Mouse (Mus musculus): ENCODE measurements at regions not wholly inside any gene's neighbourhood (a gene's known extent, or its start where the extent isn't known, plus 50 kb on each side); places are given as distances from the start of the nearest gene placed in this dataset.
A peak's percentile ranks its signal among the peaks of the same experiment; 100 is the strongest.
"Not testable (repeated sequence)": the region's sequence is repeated elsewhere in the genome, so short reads cannot be mapped to it uniquely, and the experiment has no call there.

DNA sequence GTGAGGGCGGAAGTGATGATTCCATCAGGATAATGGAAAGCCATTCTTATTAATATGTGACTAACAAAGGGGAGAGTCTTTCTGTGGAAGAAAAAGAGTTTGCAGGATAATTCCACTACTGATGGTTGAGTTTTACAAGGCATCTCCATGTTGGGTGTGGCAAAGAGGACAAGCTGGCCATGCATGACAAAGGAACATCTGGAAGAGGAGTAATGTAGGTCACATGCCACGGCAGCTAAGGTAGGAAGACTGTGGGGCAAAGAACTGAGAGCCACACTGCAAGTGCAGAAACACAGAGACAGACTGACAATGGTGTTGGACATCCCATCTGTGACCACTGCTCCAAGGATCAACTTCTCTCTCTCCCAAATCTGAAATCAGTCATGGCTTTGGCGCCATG lies 196.4 kb upstream of the Gdi2 start:
- ATAC-seq (ENCODE audit: low read depth) (no peak), DNase-seq (ENCODE audit: low spot score) (no peak)
- Histone ChIP-seq H3K4me1 (ENCODE audit: control insufficient read depth, insufficient read depth, low read length) (no peaks in the 10 kb centered on the region), H3K27me3 (replicated peaks; ENCODE audit: control insufficient read depth, insufficient read depth, low read length) (no peaks in the 10 kb centered on the region), H3K4me2 (ENCODE audit: low read depth, low read length) (no peak overlapping the region), H3K27ac (replicated peaks; ENCODE audit: low read depth, low read length) (no peak overlapping the region), H3K4me3 (ENCODE audit: low read depth, low read length) (no peak overlapping the region), H3K9ac (ENCODE audit: low read depth, low read length) (no peak overlapping the region), H3K36me3 (ENCODE audit: control insufficient read depth, insufficient read depth, low read length) (no peaks in the 10 kb centered on the region), H3K9me3 (ENCODE audit: control insufficient read depth, low read length) (peaks cover 23% of the 10 kb centered on the region)
- 79% methylated on average over 3 of the region's 3 CpGs for WGBS

DNA sequence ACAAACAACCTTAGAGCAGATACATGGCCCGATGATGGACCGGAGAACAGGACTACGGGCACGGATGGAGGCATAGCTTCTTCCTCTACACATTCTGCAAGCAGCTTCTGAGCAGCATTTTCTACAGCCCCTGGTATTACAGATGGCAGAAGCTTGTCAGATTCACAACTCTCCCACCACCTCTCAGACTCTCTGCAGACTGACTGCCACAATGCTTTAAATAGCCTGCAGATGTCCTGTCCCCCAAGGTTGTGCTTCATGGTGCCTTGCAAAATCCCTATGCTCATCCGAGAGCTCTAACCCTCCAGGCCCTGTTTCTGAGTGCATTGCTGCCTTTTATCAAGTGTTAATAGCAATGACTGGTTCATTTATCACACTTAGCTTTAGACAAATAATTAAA lies 194.3 kb upstream of the Gdi2 start:
- peaks cover 17% of the 10 kb centered on the region; the same call in 1 of the 2 replicates for H3K9me3 ChIP-seq (ENCODE audit: control insufficient read depth, low read length)
- DNase-seq (ENCODE audit: low spot score), result no peak
- H3K27ac ChIP-seq (replicated peaks; ENCODE audit: low read depth, low read length), result no peak overlapping the region
- no peaks in the 10 kb centered on the region for H3K27me3 ChIP-seq (replicated peaks; ENCODE audit: control insufficient read depth, insufficient read depth, low read length)
- no peak for ATAC-seq (ENCODE audit: low read depth)
- no peaks in the 10 kb centered on the region for H3K36me3 ChIP-seq (ENCODE audit: control insufficient read depth, insufficient read depth, low read length)
- no peak overlapping the region for H3K4me2 ChIP-seq (ENCODE audit: low read depth, low read length)
- no peaks in the 10 kb centered on the region for H3K4me1 ChIP-seq (ENCODE audit: control insufficient read depth, insufficient read depth, low read length)
- WGBS, result 84% methylated on average over 5 of the region's 5 CpGs
- no peak overlapping the region for H3K4me3 ChIP-seq (ENCODE audit: low read depth, low read length)
- H3K9ac ChIP-seq (ENCODE audit: low read depth, low read length), result no peak overlapping the region

DNA sequence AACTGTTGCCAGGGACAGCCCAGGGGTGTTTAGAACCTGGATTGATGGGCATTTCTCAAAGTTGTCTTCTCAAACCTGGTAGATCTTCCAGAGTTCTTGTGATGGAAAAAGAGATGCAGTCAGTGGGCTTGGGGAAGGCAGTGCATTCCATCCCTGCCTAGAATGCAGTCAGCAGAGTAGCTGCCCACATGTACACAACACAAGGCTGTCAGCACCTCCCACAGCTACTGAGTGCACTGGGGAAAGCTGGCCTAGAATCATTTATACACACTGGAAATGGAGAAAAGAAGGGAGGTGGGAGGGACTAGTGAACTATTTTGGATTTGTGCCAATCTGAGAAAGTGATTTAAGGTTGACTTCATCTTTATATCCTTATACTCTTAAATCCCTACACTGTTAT lies 183.0 kb upstream of the Gdi2 start:
- not testable (repeated sequence) for H3K4me1 ChIP-seq (ENCODE audit: control insufficient read depth, insufficient read depth, low read length); H3K4me2 ChIP-seq (ENCODE audit: low read depth, low read length); DNase-seq (ENCODE audit: low spot score); H3K36me3 ChIP-seq (ENCODE audit: control insufficient read depth, insufficient read depth, low read length); H3K4me3 ChIP-seq (ENCODE audit: low read depth, low read length); H3K9me3 ChIP-seq (ENCODE audit: control insufficient read depth, low read length); H3K9ac ChIP-seq (ENCODE audit: low read depth, low read length); ATAC-seq (ENCODE audit: low read depth); H3K27ac ChIP-seq (replicated peaks; ENCODE audit: low read depth, low read length)
- peaks cover 31% of the 10 kb centered on the region for H3K27me3 ChIP-seq (replicated peaks; ENCODE audit: control insufficient read depth, insufficient read depth, low read length)

DNA sequence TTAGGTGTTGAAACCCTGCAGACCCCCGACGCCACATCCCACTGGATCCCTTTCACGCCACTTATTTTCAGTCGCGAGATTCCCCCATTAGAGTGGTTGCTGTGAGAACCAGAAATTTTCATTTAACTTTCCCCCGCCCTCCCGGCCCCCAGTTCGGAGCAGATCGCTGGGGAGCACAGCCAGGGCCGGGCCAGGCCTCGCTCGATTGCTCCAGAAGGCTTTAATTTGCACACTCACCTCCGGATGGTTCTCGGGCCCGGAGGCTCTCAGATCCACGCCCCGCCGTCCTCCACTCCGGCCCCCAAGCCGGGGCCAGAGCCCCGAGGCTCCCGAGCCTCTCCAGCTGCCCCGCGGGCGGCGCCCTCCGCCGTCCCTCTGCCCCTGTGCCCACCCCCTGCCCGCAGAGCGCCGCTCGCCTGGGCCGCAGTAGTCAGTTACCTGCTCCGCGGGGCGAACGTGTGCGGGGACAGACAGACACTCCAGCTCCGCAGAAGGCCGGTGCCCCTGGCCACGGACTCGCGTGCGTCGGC lies 179.7 kb upstream of the Gdi2 start:
- WGBS, result 1% methylated on average over 44 of the region's 45 CpGs
- Histone ChIP-seq H3K4me3 (ENCODE audit: low read depth, low read length) (peak overlapping the region; percentile 54), H3K4me1 (ENCODE audit: control insufficient read depth, insufficient read depth, low read length) (0 out of 2 replicates have a peak, but pooled peaks cover 7% of the 10 kb centered on the region), H3K4me2 (ENCODE audit: low read depth, low read length) (peak overlapping the region; percentile 99), H3K36me3 (ENCODE audit: control insufficient read depth, insufficient read depth, low read length) (no peaks in the 10 kb centered on the region), H3K9me3 (ENCODE audit: control insufficient read depth, low read length) (no peaks in the 10 kb centered on the region), H3K9ac (ENCODE audit: low read depth, low read length) (peak overlapping the region; percentile 14; the same call in 1 of the 2 replicates), H3K27me3 (replicated peaks; ENCODE audit: control insufficient read depth, insufficient read depth, low read length) (peaks cover 52% of the 10 kb centered on the region), H3K27ac (replicated peaks; ENCODE audit: low read depth, low read length) (no peak overlapping the region)
- DNase-seq (ENCODE audit: low spot score), result no peak
- ATAC-seq (ENCODE audit: low read depth), result no peak

DNA sequence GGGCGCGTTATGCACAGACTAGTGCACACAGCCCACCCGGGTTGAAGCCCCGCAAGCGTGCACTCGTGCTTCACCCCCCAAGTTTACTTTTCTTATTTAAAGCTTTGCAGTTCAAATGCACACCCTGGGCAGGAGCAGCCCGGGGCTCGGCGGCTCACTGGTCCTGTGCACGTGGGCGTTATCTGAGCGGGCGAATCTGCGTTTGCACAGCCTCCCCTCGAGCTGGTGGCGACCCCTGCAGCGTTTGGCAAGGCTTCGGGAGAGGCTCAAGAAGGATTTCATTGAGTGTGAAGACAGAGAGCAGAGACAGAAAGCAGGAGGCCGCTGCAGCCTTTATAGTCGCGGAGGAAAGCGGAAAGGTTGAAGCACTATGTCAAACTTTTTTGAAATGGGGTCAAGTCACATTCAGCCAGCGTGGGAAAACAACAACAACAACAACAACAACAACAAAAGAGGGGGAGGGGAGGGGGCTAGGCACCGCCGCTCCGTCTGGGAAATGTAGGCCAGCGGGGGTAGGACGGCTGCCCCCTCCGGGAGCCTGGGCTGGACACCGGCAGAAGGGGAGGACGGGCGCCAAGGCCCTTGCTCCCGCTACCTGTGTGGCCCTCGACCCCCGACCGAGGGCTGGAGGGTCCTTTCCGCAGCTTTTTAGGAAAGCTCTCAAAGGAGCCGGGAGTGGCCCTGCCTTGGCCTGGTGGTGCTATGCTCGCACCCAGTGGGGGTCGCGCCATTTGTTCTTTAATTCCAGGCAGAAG lies 178.7 kb upstream of the Gdi2 start:
- Histone ChIP-seq H3K9ac (ENCODE audit: low read depth, low read length) (no peak overlapping the region), H3K4me2 (ENCODE audit: low read depth, low read length) (peak overlapping the region; percentile 99), H3K4me3 (ENCODE audit: low read depth, low read length) (peak overlapping the region; percentile 54), H3K36me3 (ENCODE audit: control insufficient read depth, insufficient read depth, low read length) (no peaks in the 10 kb centered on the region), H3K27ac (replicated peaks; ENCODE audit: low read depth, low read length) (no peak overlapping the region), H3K4me1 (ENCODE audit: control insufficient read depth, insufficient read depth, low read length) (0 out of 2 replicates have a peak, but pooled peaks cover 7% of the 10 kb centered on the region), H3K27me3 (replicated peaks; ENCODE audit: control insufficient read depth, insufficient read depth, low read length) (peaks cover 52% of the 10 kb centered on the region), H3K9me3 (ENCODE audit: control insufficient read depth, low read length) (no peaks in the 10 kb centered on the region)
- under 1% methylated on average over 32 of the region's 41 CpGs for WGBS
- peak; percentile 5 for DNase-seq (ENCODE audit: low spot score)
- ATAC-seq (ENCODE audit: low read depth), result peak; percentile 4; the same call in 1 of the 2 replicates

DNA sequence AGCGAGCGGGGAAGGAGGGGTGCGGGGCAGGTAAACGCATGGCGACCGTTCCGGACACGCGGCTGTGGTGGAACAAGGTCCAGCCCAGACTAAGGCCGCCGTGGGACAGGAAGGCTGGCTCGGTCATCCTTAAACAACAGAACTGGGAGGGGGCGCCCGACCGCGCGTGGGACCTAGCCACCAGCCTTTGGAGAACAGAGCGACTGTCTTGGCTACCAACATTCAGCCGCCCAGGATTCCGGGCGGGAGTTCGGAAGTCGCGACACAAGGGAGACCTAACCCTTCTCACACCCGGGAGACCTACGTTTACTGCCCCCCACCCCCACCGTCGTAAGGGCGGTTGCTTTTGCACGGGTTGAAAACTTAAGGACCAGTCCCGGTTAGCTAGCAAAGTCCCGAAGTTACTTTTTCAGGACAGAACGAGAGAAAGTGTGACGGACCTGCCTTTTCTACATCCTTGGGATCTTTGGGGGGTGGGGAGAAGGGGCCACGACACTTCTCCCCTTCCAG lies 178.1 kb upstream of the Gdi2 start:
- H3K9ac ChIP-seq (ENCODE audit: low read depth, low read length), result not testable (repeated sequence)

DNA sequence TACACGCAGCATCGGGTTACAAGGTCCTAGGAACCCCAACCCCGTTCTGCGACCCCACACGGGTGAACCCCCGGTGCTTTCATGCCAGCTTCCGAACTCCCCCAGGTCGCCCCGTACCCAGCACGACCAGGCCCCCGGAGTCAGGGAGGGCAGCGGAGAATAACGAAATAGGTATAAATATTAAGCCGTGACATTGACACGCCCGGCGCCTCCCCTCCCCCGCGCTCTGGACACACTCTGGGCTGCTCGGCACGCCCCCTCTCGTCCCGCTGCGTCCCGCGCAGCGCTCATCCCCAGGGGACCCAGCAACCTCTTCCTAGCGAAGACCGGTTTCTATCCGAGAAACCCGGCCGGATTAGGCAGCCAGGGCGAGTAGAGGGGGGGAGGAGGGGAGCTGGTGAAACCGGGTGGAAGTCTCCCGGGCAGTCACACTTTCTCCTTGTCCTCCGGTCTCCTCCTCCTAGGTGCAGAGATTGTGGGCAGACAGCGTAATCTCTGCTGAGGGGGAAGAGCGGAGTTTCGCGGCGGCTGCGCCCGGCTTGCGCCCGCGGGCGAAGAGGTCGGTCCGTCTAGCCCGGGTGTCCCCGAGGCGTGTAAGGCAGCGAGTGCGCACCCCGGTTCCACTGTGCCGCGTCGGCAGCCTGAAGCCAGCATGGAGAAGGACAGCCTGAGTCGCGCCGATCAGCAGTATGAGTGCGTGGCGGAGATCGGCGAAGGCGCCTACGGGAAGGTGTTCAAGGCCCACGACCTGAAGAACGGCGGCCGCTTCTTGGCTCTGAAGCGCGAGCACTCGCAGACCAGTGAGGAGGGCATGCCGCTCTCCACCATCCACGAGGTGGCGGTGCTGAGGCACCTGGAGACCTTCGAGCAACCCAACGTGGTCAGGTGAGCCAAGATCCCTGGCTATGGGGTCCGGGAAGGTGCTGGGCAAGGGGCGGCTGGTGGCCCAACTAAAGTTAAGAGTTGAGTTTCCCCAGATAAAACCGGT lies 177.1 kb upstream of the Gdi2 start:
- Histone ChIP-seq H3K4me1 (ENCODE audit: control insufficient read depth, insufficient read depth, low read length) (0 out of 2 replicates have a peak, but pooled peaks cover 7% of the 10 kb centered on the region), H3K4me2 (ENCODE audit: low read depth, low read length) (peak overlapping the region; percentile 99), H3K27ac (replicated peaks; ENCODE audit: low read depth, low read length) (no peak overlapping the region), H3K9me3 (ENCODE audit: control insufficient read depth, low read length) (no peaks in the 10 kb centered on the region), H3K27me3 (replicated peaks; ENCODE audit: control insufficient read depth, insufficient read depth, low read length) (peaks cover 47% of the 10 kb centered on the region), H3K9ac (ENCODE audit: low read depth, low read length) (peak overlapping the region; percentile 57), H3K4me3 (ENCODE audit: low read depth, low read length) (peak overlapping the region; percentile 54), H3K36me3 (ENCODE audit: control insufficient read depth, insufficient read depth, low read length) (no peaks in the 10 kb centered on the region)
- 2% methylated on average over 71 of the region's 82 CpGs for WGBS
- DNase-seq (ENCODE audit: low spot score) (peak; percentile 33), ATAC-seq (ENCODE audit: low read depth) (peak; percentile 81)

More for the DNA sequence above, 178.1 kb upstream of the Gdi2 start:
- peaks cover 52% of the 10 kb centered on the region for H3K27me3 ChIP-seq (replicated peaks; ENCODE audit: control insufficient read depth, insufficient read depth, low read length)
- peak overlapping the region; percentile 99 for H3K4me2 ChIP-seq (ENCODE audit: low read depth, low read length)
- WGBS, result 0% methylated on average over 32 of the region's 35 CpGs
- H3K4me3 ChIP-seq (ENCODE audit: low read depth, low read length), result peak overlapping the region; percentile 54
- H3K36me3 ChIP-seq (ENCODE audit: control insufficient read depth, insufficient read depth, low read length); H3K4me1 ChIP-seq (ENCODE audit: control insufficient read depth, insufficient read depth, low read length); H3K9me3 ChIP-seq (ENCODE audit: control insufficient read depth, low read length); H3K27ac ChIP-seq (replicated peaks; ENCODE audit: low read depth, low read length): not testable (repeated sequence)
- ATAC-seq (ENCODE audit: low read depth), result peak; percentile 35; the same call in 1 of the 2 replicates
- peak; percentile 0 for DNase-seq (ENCODE audit: low spot score)

DNA sequence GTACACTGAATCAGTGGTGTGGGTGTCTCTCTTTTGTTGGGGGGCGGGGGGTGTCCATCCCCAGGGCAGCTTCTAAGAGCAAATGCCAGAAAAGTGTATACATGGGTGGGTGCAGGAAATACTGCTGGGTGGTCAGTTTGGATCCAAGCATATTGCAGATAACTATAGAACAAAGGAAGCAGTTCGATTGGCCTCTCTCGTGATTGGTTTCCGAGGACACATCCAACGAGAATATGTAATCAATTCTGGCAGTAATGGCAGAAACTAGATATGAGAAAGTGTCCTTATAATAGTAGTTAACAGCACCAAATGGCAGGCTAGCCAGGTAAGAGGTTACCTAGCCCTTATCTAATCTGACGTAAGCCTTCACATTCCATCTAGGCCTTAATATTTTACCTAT lies 165.2 kb upstream of the Gdi2 start:
- H3K9me3 ChIP-seq (ENCODE audit: control insufficient read depth, low read length), result no peaks in the 10 kb centered on the region
- H3K27me3 ChIP-seq (replicated peaks; ENCODE audit: control insufficient read depth, insufficient read depth, low read length), result no peaks in the 10 kb centered on the region
- DNase-seq (ENCODE audit: low spot score) (peak; percentile 1), ATAC-seq (ENCODE audit: low read depth) (no peak)
- H3K9ac ChIP-seq (ENCODE audit: low read depth, low read length), result no peak overlapping the region
- WGBS, result 70% methylated on average over 6 of the region's 6 CpGs
- no peak overlapping the region for H3K4me3 ChIP-seq (ENCODE audit: low read depth, low read length)
- H3K36me3 ChIP-seq (ENCODE audit: control insufficient read depth, insufficient read depth, low read length), result no peaks in the 10 kb centered on the region
- H3K4me2 ChIP-seq (ENCODE audit: low read depth, low read length), result no peak overlapping the region
- no peak overlapping the region for H3K27ac ChIP-seq (replicated peaks; ENCODE audit: low read depth, low read length)
- no peaks in the 10 kb centered on the region for H3K4me1 ChIP-seq (ENCODE audit: control insufficient read depth, insufficient read depth, low read length)

Data from embryonic facial prominence, embryonic 14.5 days (tissue).